Mouse (Mus musculus) lung, postnatal 0 days (tissue): Measurements from ENCODE around the gene Synj2.

ENCODE experiments used
- CTCF ChIP-seq: IDR thresholded peaks from 2 replicates; pipeline ENCODE4 v1.5.1; 2016; ENCODE audit warnings: antibody characterized with exemption, mild to moderate bottlenecking
- EP300 ChIP-seq: IDR thresholded peaks from 2 replicates; pipeline ENCODE4 v1.6.1; 2016; ENCODE audit warnings: antibody characterized with exemption, mild to moderate bottlenecking, control low read depth

- TF ChIP-seq EP300 (no peak), CTCF (no peak)
Measured at GRCm38 (mm10) chr17:6035661-6036060, 94.6 kb downstream of the Synj2 start.
